Mouse (Mus musculus) kidney, embryonic 16.5 days (tissue): ENCODE measurements around the gene Zbed5. TPM values are rescaled to one million over a fixed set of nuclear protein-coding genes. Genes with fewer than 3 reads are reported as not detected.

ENCODE experiments used
- ATAC-seq: fragments of 200-750 bp; cut with Nextera tagmentation; 2 replicates; pipeline ENCODE4 v1.8.0; 2017; ENCODE audit warnings: moderate TSS enrichment; ENCODE audit not compliant: low FRiP score, low TSS enrichment
- H3K27ac ChIP-seq: fragments of 300-500 bp; sonication (generic); 2 replicates; pipeline ENCODE4 v1.5.1; 2014; ENCODE audit warnings: low read length
- H3K27me3 ChIP-seq: fragments of 300-500 bp; sonication (generic); 2 replicates; pipeline ENCODE4 v1.6.1; 2014; ENCODE audit warnings: low read length, control low read depth, mixed read lengths; ENCODE audit not compliant: insufficient read depth
- H3K36me3 ChIP-seq: fragments of 300-500 bp; sonication (generic); 2 replicates; pipeline ENCODE4 v1.6.1; 2014; ENCODE audit warnings: low read length, control low read depth, mixed read lengths; ENCODE audit not compliant: insufficient read depth
- H3K4me1 ChIP-seq: fragments of 300-500 bp; sonication (generic); 2 replicates; pipeline ENCODE4 v1.6.1; 2014; ENCODE audit warnings: low read length, control low read depth, mixed read lengths; ENCODE audit not compliant: insufficient read depth
- H3K4me2 ChIP-seq: fragments of 300-500 bp; sonication (generic); replicated peaks from 2 replicates; pipeline ENCODE4 v1.6.1; 2014; ENCODE audit warnings: low read depth, low read length
- H3K4me3 ChIP-seq: fragments of 300-500 bp; sonication (generic); 2 replicates; pipeline ENCODE4 v1.5.1; 2014; ENCODE audit warnings: mild to moderate bottlenecking, low read length
- H3K9ac ChIP-seq: fragments of 300-500 bp; sonication (generic); replicated peaks from 2 replicates; pipeline ENCODE4 v1.6.1; 2014; ENCODE audit warnings: low read length
- H3K9me3 ChIP-seq: fragments of 300-500 bp; sonication (generic); 2 replicates; pipeline ENCODE4 v1.6.1; 2016; ENCODE audit warnings: low read length, control low read depth
- WGBS: fragments of 180-500 bp; shearing (Covaris S2); extraction: QIAGEN DNeasy Blood & Tissue Kit; methylation state at CpG from one replicate; pipeline ENCODE4 v1.1.7; 2014; 5-methylcytosine and 5-hydroxymethylcytosine counted together
- polyA plus RNA-seq: library from polyadenylated mRNA; unstranded; fragments of >200 nt; fragmentation: Nextera tagmentation; extraction: Ambion mirVana; gene quantifications from 2 replicates; pipeline ENCODE4 v1.2.1, GENCODE M21; 2015

Gene Zbed5
- polyA plus RNA-seq, 1 experiment from 2014 or later = 6.5 TPM

GRCm38 (mm10) chr5:129943402-129943801 lies 47.9 kb downstream of the Zbed5 start:
- H3K27me3 ChIP-seq = no peaks in the 10 kb centered on the region
- no peak overlapping the region for H3K4me3 ChIP-seq
- WGBS = 71% methylated on average over 1 of the region's 1 CpGs
- no peaks in the 10 kb centered on the region for H3K9me3 ChIP-seq
- peaks cover 9% of the 10 kb centered on the region; the same call in 1 of the 2 replicates for H3K4me1 ChIP-seq
- no peak overlapping the region; the same call in 1 of the 2 replicates for H3K4me2 ChIP-seq
- ATAC-seq = no peak
- H3K9ac ChIP-seq = no peak overlapping the region
- H3K36me3 ChIP-seq = peaks cover 8% of the 10 kb centered on the region; the same call in 1 of the 2 replicates
- H3K27ac ChIP-seq = no peak overlapping the region

GRCm38 (mm10) chr5:129947528-129948033 lies 52.1 kb downstream of the Zbed5 start:
- Histone ChIP-seq H3K4me3 (no peak overlapping the region), H3K4me1 (peaks cover 9% of the 10 kb centered on the region; the same call in 1 of the 2 replicates), H3K27me3 (no peaks in the 10 kb centered on the region), H3K9ac (no peak overlapping the region), H3K4me2 (no peak overlapping the region), H3K27ac (no peak overlapping the region), H3K36me3 (peaks cover 8% of the 10 kb centered on the region; the same call in 1 of the 2 replicates), H3K9me3 (no peaks in the 10 kb centered on the region)
- WGBS = 81% methylated on average over 2 of the region's 2 CpGs
- ATAC-seq = no peak

GRCm38 (mm10) chr5:129952143-129952542 lies 56.6 kb downstream of the Zbed5 start:
- no peak overlapping the region for H3K9ac ChIP-seq
- no peak overlapping the region for H3K4me2 ChIP-seq
- no peak overlapping the region for H3K27ac ChIP-seq
- 92% methylated on average over 4 of the region's 4 CpGs for WGBS
- no peaks in the 10 kb centered on the region for H3K9me3 ChIP-seq
- no peak overlapping the region for H3K4me3 ChIP-seq
- ATAC-seq = no peak
- H3K4me1 ChIP-seq = no peaks in the 10 kb centered on the region
- no peaks in the 10 kb centered on the region for H3K27me3 ChIP-seq
- H3K36me3 ChIP-seq = no peaks in the 10 kb centered on the region

Other genes starting within 250 kb of the Zbed5 start
- 6.3 and 6.6 TPM in 2 replicates for gene Zfp11, start 225.6 kb upstream of the Zbed5 start, polyA plus RNA-seq
- not detected in 2 replicates for gene Sept14, start 187.2 kb upstream of the Zbed5 start, polyA plus RNA-seq
- 198 and 203 TPM in 2 replicates for gene Mrps17, start 180.2 kb upstream of the Zbed5 start, polyA plus RNA-seq
- gene Nipsnap2, start 170.7 kb upstream of the Zbed5 start, polyA plus RNA-seq = 152 and 161 TPM in 2 replicates
- gene Psph, start 108.3 kb upstream of the Zbed5 start, polyA plus RNA-seq = 60.9 and 61.0 TPM in 2 replicates
- 54.0 and 59.2 TPM in 2 replicates for gene Sumf2, start 48.7 kb upstream of the Zbed5 start, polyA plus RNA-seq
- 1,059 and 1,110 TPM in 2 replicates for gene Chchd2, start 8.3 kb upstream of the Zbed5 start, polyA plus RNA-seq
- 0.21 and 0.28 TPM in 2 replicates for gene Phkg1, start 2.8 kb downstream of the Zbed5 start, polyA plus RNA-seq
- gene Nupr1l, start 12.8 kb downstream of the Zbed5 start, polyA plus RNA-seq = 4.4 and 4.9 TPM in 2 replicates
- 20.4 and 22.3 TPM in 2 replicates for gene Vkorc1l1, start 46.2 kb downstream of the Zbed5 start, polyA plus RNA-seq
- gene Gusb, start 107.3 kb downstream of the Zbed5 start, polyA plus RNA-seq = 55.0 and 59.4 TPM in 2 replicates
- gene Asl, start 133.5 kb downstream of the Zbed5 start, polyA plus RNA-seq = 59.2 and 73.9 TPM in 2 replicates
- gene Crcp, start 133.6 kb downstream of the Zbed5 start, polyA plus RNA-seq = 43.7 and 46.2 TPM in 2 replicates
- gene Tpst1, start 177.6 kb downstream of the Zbed5 start, polyA plus RNA-seq = 67.7 and 70.1 TPM in 2 replicates
- 5.9 and 6.3 TPM in 2 replicates for gene Kctd7, start 249.1 kb downstream of the Zbed5 start, polyA plus RNA-seq